Mouse (Mus musculus): Measurements from ENCODE around the gene Paqr3.

- TF ChIP-seq POLR2A (IDR thresholded peaks at IDR 0.05; ENCODE audit: low read depth, low read length) (no peak), CTCF (IDR thresholded peaks at IDR 0.05; ENCODE audit: extremely low read depth, insufficient read depth, insufficient read length, insufficient replicate concordance) (no peak)
Measured at GRCm38 (mm10) chr5:97099954-97100353, 11.4 kb downstream of the Paqr3 start.

All from spleen, adult 2 months (tissue).